ENCODE assay signal across 30 mouse cellular contexts in the genomic region with DNA sequence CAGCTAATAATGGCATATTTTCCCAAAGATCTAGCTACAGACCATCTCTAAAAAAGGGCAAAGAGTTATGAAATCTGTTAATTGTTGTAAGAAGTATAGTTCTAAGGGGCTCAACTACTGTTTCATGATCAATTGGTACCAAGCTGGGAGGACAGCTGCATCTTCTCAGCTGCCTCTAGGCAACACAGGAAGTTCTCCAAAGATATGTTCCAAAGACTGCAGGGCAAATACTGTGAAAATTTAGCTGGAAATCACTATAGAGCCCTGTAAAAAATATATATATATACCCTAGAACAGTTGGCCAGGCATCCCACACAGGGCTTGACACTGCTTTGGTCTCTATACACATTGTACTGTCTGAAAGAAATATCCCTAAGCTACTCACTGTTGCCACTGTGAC.
"Had no signal": no experiment of that assay in that cellular context is flagged by ENCODE, and none has a peak within 500 bp of the region (broad histone marks: within the 10 kb centered on the region; RNA-seq: fewer than 3 reads in every experiment).

No protein-coding gene starts in this region.

- H3K4me3 ChIP-seq: left cerebral cortex, adult 2 months; limb, embryonic 10.5 days; limb, embryonic 12.5 days; limb, embryonic 13.5 days; limb, embryonic 15.5 days; liver, embryonic 12.5 days; liver, embryonic 13.5 days; liver, embryonic 15.5 days; megakaryocyte, embryonic 14.5 days; midbrain, embryonic 10.5 days; midbrain, embryonic 12.5 days; midbrain, embryonic 13.5 days; midbrain, embryonic 15.5 days; myocyte; neural tube, embryonic 12.5 days had no signal

- H3K9ac ChIP-seq: limb, embryonic 12.5 days; limb, embryonic 13.5 days; limb, embryonic 15.5 days; liver, embryonic 12.5 days; liver, embryonic 13.5 days; liver, embryonic 14.5 days; liver, embryonic 15.5 days; liver, postnatal 0 days; midbrain, embryonic 12.5 days; midbrain, embryonic 13.5 days; midbrain, embryonic 15.5 days; neural tube, embryonic 12.5 days had no signal

- H3K36me3 ChIP-seq: limb, embryonic 10.5 days; limb, embryonic 12.5 days; limb, embryonic 13.5 days; limb, embryonic 15.5 days; liver, embryonic 12.5 days; liver, embryonic 13.5 days; liver, embryonic 15.5 days; midbrain, embryonic 10.5 days; midbrain, embryonic 12.5 days; midbrain, embryonic 13.5 days; midbrain, embryonic 15.5 days; neural tube, embryonic 12.5 days had no signal

- H3K9me3 ChIP-seq: limb, embryonic 10.5 days; limb, embryonic 12.5 days; limb, embryonic 13.5 days; limb, embryonic 15.5 days; liver, embryonic 12.5 days; liver, embryonic 13.5 days; liver, embryonic 15.5 days; megakaryocyte, embryonic 14.5 days; midbrain, embryonic 10.5 days; midbrain, embryonic 12.5 days; midbrain, embryonic 13.5 days; midbrain, embryonic 15.5 days; neural tube, embryonic 12.5 days had no signal

- ATAC-seq: liver, embryonic 12.5 days; liver, postnatal 0 days; lung, postnatal 0 days; midbrain, embryonic 13.5 days; midbrain, embryonic 15.5 days; midbrain, embryonic 16.5 days had no signal

- H3K4me1 ChIP-seq: limb, embryonic 12.5 days; limb, embryonic 13.5 days; limb, embryonic 15.5 days; liver, embryonic 12.5 days; liver, embryonic 13.5 days; liver, embryonic 15.5 days; megakaryocyte, embryonic 14.5 days; midbrain, embryonic 12.5 days; neural tube, embryonic 12.5 days had no signal

- DNase-seq: layer of hippocampus, postnatal 36 days; left cerebral cortex, postnatal 4 days; liver; liver, embryonic 13.5 days; liver, postnatal 0 days; lung, adult 18-20 months; lung, adult 2 months; lung, postnatal 10 days; lung, postnatal 14 days; midbrain, embryonic 14.5 days had no signal

- H3K4me2 ChIP-seq: limb, embryonic 12.5 days; limb, embryonic 13.5 days; limb, embryonic 15.5 days; liver, embryonic 11.5 days; liver, embryonic 12.5 days; liver, embryonic 13.5 days; liver, embryonic 15.5 days; midbrain, embryonic 11.5 days; midbrain, embryonic 12.5 days; midbrain, embryonic 13.5 days; midbrain, embryonic 15.5 days; neural tube, embryonic 12.5 days had no signal

- H3K27me3 ChIP-seq: liver, embryonic 12.5 days; liver, embryonic 13.5 days; liver, embryonic 15.5 days; megakaryocyte, embryonic 14.5 days; midbrain, embryonic 12.5 days; midbrain, embryonic 13.5 days; midbrain, embryonic 15.5 days; neural tube, embryonic 12.5 days had no signal

- H3K27ac ChIP-seq: limb, embryonic 10.5 days; limb, embryonic 12.5 days; limb, embryonic 13.5 days; limb, embryonic 15.5 days; liver, embryonic 12.5 days; liver, embryonic 13.5 days; liver, embryonic 14.5 days; liver, embryonic 15.5 days; macrophage; midbrain, embryonic 10.5 days; midbrain, embryonic 12.5 days; midbrain, embryonic 13.5 days; midbrain, embryonic 15.5 days; neural tube, embryonic 12.5 days had no signal
